Mouse (Mus musculus) splenic B cell, adult 2 months (primary cell): ENCODE measurements at regions not wholly inside any gene's neighbourhood (a gene's known extent, or its start where the extent isn't known, plus 50 kb on each side); places are given as distances from the start of the nearest gene placed in this dataset.

Experiments
- DNase-seq: peaks from one replicate; pipeline ENCODE4 v3.0.0-alpha.2; 2011; ENCODE audit warnings: low read depth, low spot score
- H3K27me3 ChIP-seq: 2 replicates; pipeline ENCODE4 v1.6.1; 2012; ENCODE audit warnings: mild to moderate bottlenecking, low read length, moderate library complexity, mixed read lengths; ENCODE audit not compliant: control insufficient read depth, poor library complexity, insufficient read depth, severe bottlenecking
- H3K36me3 ChIP-seq: 2 replicates; pipeline ENCODE4 v1.6.1; 2012; ENCODE audit warnings: mild to moderate bottlenecking, low read length, moderate library complexity, mixed read lengths; ENCODE audit not compliant: control insufficient read depth, poor library complexity, insufficient read depth, severe bottlenecking

GRCm38 (mm10) chr8:103400143-103400542 lies 614.7 kb upstream of the Cdh11 start:
- Histone ChIP-seq H3K27me3 (no peaks in the 10 kb centered on the region), H3K36me3 (no peaks in the 10 kb centered on the region)
- DNase-seq = no peak

DNA sequence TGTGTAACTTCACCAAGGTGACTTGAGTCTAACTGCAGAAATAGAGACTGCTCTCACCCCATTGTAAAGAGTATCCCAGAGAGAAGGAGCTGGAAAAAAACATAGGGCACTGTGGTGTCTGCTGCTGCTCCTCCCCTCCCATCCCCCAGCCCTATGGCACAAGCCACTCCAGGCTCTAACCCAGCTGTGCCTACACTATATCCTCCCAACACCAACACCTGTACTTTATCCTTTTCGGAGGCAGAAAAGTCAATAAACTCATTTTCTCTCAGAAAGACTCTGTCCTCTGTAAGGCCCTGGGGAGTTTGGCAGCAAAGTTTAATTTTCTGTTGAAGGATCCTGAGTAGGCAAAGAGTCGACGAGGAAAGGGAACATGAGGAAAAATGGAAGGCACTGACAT lies 617.3 kb upstream of the Cdh11 start:
- H3K36me3 ChIP-seq = no peaks in the 10 kb centered on the region
- H3K27me3 ChIP-seq = no peaks in the 10 kb centered on the region
- DNase-seq = no peak

DNA sequence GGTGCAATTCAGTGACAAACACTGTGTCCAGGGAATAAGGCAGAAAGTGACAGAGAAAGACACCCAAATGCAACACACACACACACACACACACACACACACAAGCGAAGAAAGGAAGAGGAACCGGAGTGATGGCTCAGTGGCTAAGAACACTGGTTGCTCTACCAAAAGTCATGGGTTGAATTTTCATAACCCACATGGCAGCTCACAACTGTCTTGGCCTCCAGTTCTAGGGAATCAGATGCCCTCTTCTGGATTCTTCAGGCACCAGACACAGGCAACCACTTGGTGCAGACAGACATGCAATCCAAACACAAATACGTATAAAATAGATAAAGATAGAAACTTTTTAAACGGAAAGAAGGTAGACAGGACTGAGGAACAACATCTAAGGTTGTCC lies 618.4 kb upstream of the Cdh11 start:
- Histone ChIP-seq H3K27me3 (no peaks in the 10 kb centered on the region), H3K36me3 (no peaks in the 10 kb centered on the region)
- DNase-seq = no peak

- Histone ChIP-seq H3K27me3 (no peaks in the 10 kb centered on the region), H3K36me3 (no peaks in the 10 kb centered on the region)
- no peak for DNase-seq
These were observed 620.3 kb upstream of the Cdh11 start for GRCm38 (mm10) chr8:103405787-103406186.

DNA sequence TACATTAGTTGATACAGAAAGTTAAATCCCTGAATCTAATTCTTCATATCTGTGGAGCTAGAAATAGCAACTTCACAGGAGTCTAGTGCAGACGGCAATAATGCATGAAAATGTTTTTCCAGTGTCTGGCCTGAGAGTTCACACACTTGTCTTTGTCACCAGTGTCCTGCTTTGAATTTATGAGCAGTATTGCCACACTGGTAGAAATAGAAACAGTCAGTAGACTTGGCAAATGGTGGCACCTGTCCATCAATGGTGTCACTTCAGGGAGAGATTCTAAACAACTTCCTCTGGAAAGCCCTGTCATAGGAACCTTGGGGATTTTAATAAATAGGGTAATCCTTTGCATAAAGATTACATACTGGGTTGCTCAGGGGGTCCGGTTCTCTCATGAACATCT lies 621.5 kb upstream of the Cdh11 start:
- no peaks in the 10 kb centered on the region for H3K36me3 ChIP-seq
- DNase-seq = no peak
- H3K27me3 ChIP-seq = no peaks in the 10 kb centered on the region

DNA sequence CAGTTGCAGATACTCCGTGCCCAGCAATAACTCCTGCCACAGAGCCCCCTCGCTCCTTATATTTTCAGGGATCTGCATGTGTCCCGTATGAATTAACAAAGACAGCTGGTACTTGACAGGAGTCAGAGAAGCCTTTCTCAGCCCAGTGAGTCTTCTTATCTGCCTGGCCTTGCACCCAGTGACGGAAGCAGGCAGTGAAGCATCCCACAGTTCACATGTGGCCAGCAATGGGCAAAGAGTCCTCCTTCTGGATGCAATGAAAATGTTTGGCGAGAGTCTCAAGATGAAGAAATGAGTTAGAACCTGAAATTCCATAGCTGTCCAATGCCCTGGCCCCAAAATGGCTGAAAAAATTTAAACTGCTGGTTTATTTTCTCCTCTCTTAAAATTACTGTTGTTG lies 622.2 kb upstream of the Cdh11 start:
- Histone ChIP-seq H3K27me3 (no peaks in the 10 kb centered on the region), H3K36me3 (no peaks in the 10 kb centered on the region)
- no peak for DNase-seq

DNA sequence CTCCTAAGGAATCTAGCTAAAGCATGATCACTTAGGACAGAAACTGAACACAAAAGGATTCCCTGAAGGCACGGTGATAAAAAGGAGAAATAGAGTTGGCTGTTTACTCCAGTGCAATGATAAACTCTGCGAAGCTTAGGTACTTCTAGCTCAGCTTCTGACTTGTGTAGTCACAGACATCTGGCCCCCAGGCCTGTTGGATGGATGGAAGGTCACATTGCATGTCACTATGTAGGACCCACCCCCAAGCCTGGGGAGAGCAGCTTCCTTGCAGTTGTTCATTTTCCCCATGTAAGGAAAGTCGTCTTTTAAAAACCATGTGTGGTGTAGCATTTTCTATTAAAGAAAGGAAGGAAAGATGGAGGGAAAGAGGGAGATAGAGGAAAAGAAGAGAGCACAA lies 623.0 kb upstream of the Cdh11 start:
- no peaks in the 10 kb centered on the region for H3K27me3 ChIP-seq
- no peaks in the 10 kb centered on the region for H3K36me3 ChIP-seq
- DNase-seq = no peak

GRCm38 (mm10) chr8:103409121-103409551 lies 623.7 kb upstream of the Cdh11 start:
- no peaks in the 10 kb centered on the region for H3K36me3 ChIP-seq
- no peak for DNase-seq

GRCm38 (mm10) chr8:103412731-103413130 lies 627.3 kb upstream of the Cdh11 start:
- DNase-seq = no peak
- Histone ChIP-seq H3K27me3 (no peaks in the 10 kb centered on the region), H3K36me3 (no peaks in the 10 kb centered on the region)

More at GRCm38 (mm10) chr8:103409121-103409551, 623.7 kb upstream of the Cdh11 start:
- no peaks in the 10 kb centered on the region for H3K27me3 ChIP-seq

- no peaks in the 10 kb centered on the region for H3K27me3 ChIP-seq
- DNase-seq = no peak
These were observed 628.4 kb upstream of the Cdh11 start for GRCm38 (mm10) chr8:103413589-103414575.

DNA sequence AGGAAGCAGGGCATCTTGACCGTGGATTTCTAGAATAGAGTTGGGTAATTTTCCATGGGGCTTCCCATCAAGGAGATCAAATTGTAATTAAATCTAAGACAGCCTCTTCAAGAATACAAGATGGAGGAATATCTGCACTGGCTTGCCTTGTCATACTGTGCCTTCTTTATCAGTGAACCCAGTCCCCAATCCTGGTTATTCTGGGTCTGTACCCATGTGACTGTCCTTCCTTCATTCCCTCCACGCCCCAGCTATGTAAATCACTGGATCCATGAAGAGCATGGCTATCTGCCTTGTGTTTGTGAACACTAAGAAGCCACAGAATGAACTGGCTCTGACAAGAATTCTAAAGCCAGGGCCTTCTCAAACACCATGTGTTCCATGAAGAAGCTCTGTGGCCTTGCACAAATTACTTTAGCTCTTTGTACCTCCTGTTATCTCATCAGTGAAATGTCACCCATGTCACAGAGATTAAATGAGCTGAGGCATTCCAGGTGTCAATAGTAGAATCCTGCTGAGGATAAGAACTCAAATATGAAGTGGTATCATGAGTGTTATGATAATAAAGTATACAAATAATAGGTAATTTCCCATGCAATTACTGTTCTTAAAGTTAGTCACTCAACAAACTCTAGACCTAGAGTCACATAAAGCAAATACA lies 637.0 kb upstream of the Cdh11 start:
- no peaks in the 10 kb centered on the region for H3K27me3 ChIP-seq
- no peaks in the 10 kb centered on the region for H3K36me3 ChIP-seq
- no peak for DNase-seq

More at GRCm38 (mm10) chr8:103413589-103414575, 628.4 kb upstream of the Cdh11 start:
- H3K36me3 ChIP-seq = no peaks in the 10 kb centered on the region

GRCm38 (mm10) chr8:103425967-103426366 lies 640.5 kb upstream of the Cdh11 start:
- DNase-seq = no peak
- Histone ChIP-seq H3K27me3 (no peaks in the 10 kb centered on the region), H3K36me3 (no peaks in the 10 kb centered on the region)

- no peaks in the 10 kb centered on the region for H3K27me3 ChIP-seq
- DNase-seq = no peak
- H3K36me3 ChIP-seq = no peaks in the 10 kb centered on the region
These were observed 645.5 kb upstream of the Cdh11 start for GRCm38 (mm10) chr8:103430874-103431492.

GRCm38 (mm10) chr8:103433532-103434105 lies 648.2 kb upstream of the Cdh11 start:
- H3K36me3 ChIP-seq = no peaks in the 10 kb centered on the region
- no peak for DNase-seq
- H3K27me3 ChIP-seq = no peaks in the 10 kb centered on the region
